Mouse (Mus musculus) myocyte (in vitro differentiated cells): ENCODE results near the gene Nat8f5. TPM values are rescaled to one million over a fixed set of nuclear protein-coding genes. Genes with fewer than 3 reads are reported as not detected.
"Not testable (repeated sequence)": the region's sequence is repeated elsewhere in the genome, so short reads cannot be mapped to it uniquely, and the experiment has no call there.

Experiments
- H3K27me3 ChIP-seq: one replicate; pipeline ENCODE4 v1.6.1; 2011; ENCODE audit not compliant: control insufficient read depth, insufficient read depth, insufficient read length
- H3K36me3 ChIP-seq: one replicate; pipeline ENCODE4 v1.6.1; 2011; ENCODE audit not compliant: control insufficient read depth, insufficient read depth
- H3K4me2 ChIP-seq: one replicate; pipeline ENCODE4 v1.6.1; 2011; ENCODE audit warnings: low read depth, control low read depth
- H3K4me3 ChIP-seq: one replicate; pipeline ENCODE4 v1.5.1; 2011; ENCODE audit warnings: mild to moderate bottlenecking, control low read depth, moderate library complexity
- H3K79me2 ChIP-seq: one replicate; pipeline ENCODE4 v1.6.1; 2011; ENCODE audit not compliant: control insufficient read depth, insufficient read depth
- H3ac ChIP-seq: one replicate; pipeline ENCODE4 v1.6.1; 2011; ENCODE audit not compliant: control insufficient read depth, insufficient read length
- CEBPB ChIP-seq: IDR thresholded peaks from 2 replicates; pipeline ENCODE4 v1.6.1; 2011; ENCODE audit warnings: mild to moderate bottlenecking, moderate library complexity; ENCODE audit not compliant: poor library complexity, insufficient read depth, severe bottlenecking
- E2F4 ChIP-seq: IDR thresholded peaks from one replicate; pipeline ENCODE4 v1.6.1; 2011; ENCODE audit warnings: mild to moderate bottlenecking, control low read depth, moderate library complexity; ENCODE audit not compliant: insufficient read depth
- MAX ChIP-seq: IDR thresholded peaks from one replicate; pipeline ENCODE4 v1.6.1; 2011; ENCODE audit warnings: low read depth, mild to moderate bottlenecking, control low read depth
- MYOD1 ChIP-seq, 3 experiments: IDR thresholded peaks; one replicate each; pipeline ENCODE4 v1.6.1; 2011; ENCODE audit warnings: control low read depth in 2 of 3, low read depth in 2 of 3, mild to moderate bottlenecking in 2 of 3, moderate library complexity in 1 of 3; ENCODE audit not compliant: insufficient read length in 2 of 3, control insufficient read depth in 1 of 3
- MYOG ChIP-seq, 3 experiments: IDR thresholded peaks; one replicate each; pipeline ENCODE4 v1.6.1; 2011; ENCODE audit warnings: control low read depth in 2 of 3, low read depth in 2 of 3, mild to moderate bottlenecking in 2 of 3; ENCODE audit not compliant: insufficient read length in 2 of 3, control insufficient read depth in 1 of 3, insufficient read depth in 1 of 3
- POLR2A ChIP-seq: IDR thresholded peaks from one replicate; pipeline ENCODE4 v1.6.1; 2011; ENCODE audit warnings: low read depth, mild to moderate bottlenecking, control low read depth, moderate library complexity; ENCODE audit not compliant: insufficient read length
- POLR2AphosphoS2 ChIP-seq: IDR thresholded peaks from one replicate; pipeline ENCODE4 v1.6.1; 2011; ENCODE audit warnings: low read depth, control low read depth; ENCODE audit not compliant: insufficient read length
- REST ChIP-seq: IDR thresholded peaks from one replicate; pipeline ENCODE4 v1.6.1; 2011; ENCODE audit warnings: mild to moderate bottlenecking, control low read depth, moderate library complexity; ENCODE audit not compliant: insufficient read depth, insufficient read length
- SRF ChIP-seq: IDR thresholded peaks from one replicate; pipeline ENCODE4 v1.6.1; 2011; ENCODE audit warnings: low read depth; ENCODE audit not compliant: control insufficient read depth, insufficient read length
- TCF12 ChIP-seq: IDR thresholded peaks from one replicate; pipeline ENCODE4 v1.6.1; 2011; ENCODE audit warnings: mild to moderate bottlenecking, control low read depth; ENCODE audit not compliant: poor library complexity, insufficient read depth, severe bottlenecking
- TCF3 ChIP-seq: IDR thresholded peaks from one replicate; pipeline ENCODE4 v1.6.1; 2011; ENCODE audit warnings: low read depth, control low read depth; ENCODE audit not compliant: insufficient read length
- USF1 ChIP-seq: IDR thresholded peaks from one replicate; pipeline ENCODE4 v1.6.1; 2011; ENCODE audit warnings: low read depth, mild to moderate bottlenecking, control low read depth, moderate library complexity
- polyA plus RNA-seq: library from polyadenylated mRNA; unstranded; fragments of >200 nt; fragmentation: generic; extraction: Trizol; gene quantifications from one replicate; pipeline ENCODE4 v1.2.1, GENCODE M21; 2012; ENCODE audit warnings: missing spikeins

The Nat8f5 gene
- polyA plus RNA-seq, 1 experiment, result not detected

DNA sequence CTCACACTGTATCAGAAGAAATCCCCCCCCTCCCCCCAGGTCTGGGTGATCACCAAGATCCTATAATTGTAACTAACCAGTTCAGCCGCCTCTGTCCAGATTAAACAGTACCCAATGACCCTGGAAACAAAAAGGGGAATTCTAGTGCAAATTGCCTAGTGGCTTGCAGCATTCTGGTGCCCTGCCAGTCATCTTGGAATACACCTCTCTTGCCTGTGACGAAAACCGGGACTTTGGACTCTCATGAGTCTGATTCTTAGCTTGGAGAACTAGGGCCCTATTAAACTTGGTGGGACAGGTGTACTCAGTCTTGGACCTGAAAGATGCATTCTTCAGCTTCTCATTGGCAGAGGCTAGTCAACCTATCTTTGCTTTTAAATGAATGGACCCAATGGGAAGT lies 32.7 kb upstream of the Nat8f5 start:
- no peak for TF ChIP-seq REST
- TF ChIP-seq CEBPB, result no peak
- TF ChIP-seq E2F4, result no peak
- no peak for TF ChIP-seq SRF
- no peak for TF ChIP-seq MYOD1 (IDR thresholded peaks at IDR 0.05; ENCODE audit: control insufficient read depth in 1 of 3, insufficient read length in 2 of 3, low read depth in 2 of 3)
- no peak for TF ChIP-seq TCF3
- TF ChIP-seq MYOG (IDR thresholded peaks at IDR 0.05; ENCODE audit: control insufficient read depth in 1 of 3, insufficient read depth in 1 of 3, insufficient read length in 2 of 3, low read depth in 2 of 3), result no peak
- TF ChIP-seq TCF12, result no peak
- TF ChIP-seq MAX, result no peak
- TF ChIP-seq USF1, result no peak
- TF ChIP-seq POLR2AphosphoS2, result no peak
- no peak for TF ChIP-seq POLR2A
- no peak overlapping the region for H3K4me3 ChIP-seq
- no peaks in the 10 kb centered on the region for H3K79me2 ChIP-seq
- peaks cover 19% of the 10 kb centered on the region for H3K27me3 ChIP-seq
- no peaks in the 10 kb centered on the region for H3K36me3 ChIP-seq
- no peak overlapping the region for H3ac ChIP-seq
- H3K4me2 ChIP-seq, result no peak overlapping the region

DNA sequence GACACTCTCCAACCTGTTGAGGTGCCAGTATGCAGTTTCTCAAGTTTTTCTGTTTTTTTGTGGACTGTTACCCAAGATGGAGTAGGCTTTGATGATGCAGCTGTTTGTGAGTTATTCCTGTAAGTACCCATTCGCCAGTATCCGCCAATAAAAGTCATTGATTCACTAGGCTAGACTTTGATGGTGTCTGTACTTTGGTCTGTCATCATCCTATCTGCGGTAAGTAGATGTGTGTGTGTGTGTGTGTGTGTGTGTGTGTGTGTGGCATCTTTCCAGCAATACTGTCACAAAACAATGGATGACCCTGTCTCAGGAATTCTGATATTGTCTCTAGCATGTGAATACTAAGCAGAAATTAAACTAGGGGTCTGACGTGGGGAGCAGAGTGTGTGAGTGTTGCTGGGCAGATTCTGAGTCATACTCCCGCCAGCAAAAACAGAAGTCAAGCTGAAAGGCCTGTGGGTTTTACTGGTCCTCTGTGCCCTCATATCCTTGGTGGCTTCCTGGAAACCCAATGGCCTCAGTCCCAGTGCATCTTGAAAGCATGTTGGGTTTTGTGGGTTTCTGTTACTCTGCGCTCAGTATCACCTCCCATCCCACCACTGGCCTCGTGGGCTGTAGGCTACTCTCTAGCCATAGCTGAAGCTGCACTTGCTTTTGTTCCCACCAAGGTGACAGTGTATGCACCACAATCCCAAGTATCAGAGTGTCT lies 30.4 kb upstream of the Nat8f5 start:
- H3K4me3 ChIP-seq, result no peak overlapping the region
- H3ac ChIP-seq, result no peak overlapping the region
- H3K4me2 ChIP-seq, result no peak overlapping the region
- H3K27me3 ChIP-seq, result peaks cover 26% of the 10 kb centered on the region
- no peaks in the 10 kb centered on the region for H3K79me2 ChIP-seq
- no peaks in the 10 kb centered on the region for H3K36me3 ChIP-seq
- TF ChIP-seq POLR2AphosphoS2, result no peak
- TF ChIP-seq CEBPB, result no peak
- no peak for TF ChIP-seq MAX
- TF ChIP-seq SRF, result no peak
- no peak for TF ChIP-seq POLR2A
- no peak for TF ChIP-seq MYOD1 (IDR thresholded peaks at IDR 0.05; ENCODE audit: control insufficient read depth in 1 of 3, insufficient read length in 2 of 3, low read depth in 2 of 3)
- TF ChIP-seq TCF3, result no peak
- no peak for TF ChIP-seq E2F4
- no peak for TF ChIP-seq TCF12
- no peak for TF ChIP-seq REST
- no peak for TF ChIP-seq USF1
- TF ChIP-seq MYOG (IDR thresholded peaks at IDR 0.05; ENCODE audit: control insufficient read depth in 1 of 3, insufficient read depth in 1 of 3, insufficient read length in 2 of 3, low read depth in 2 of 3), result no peak

DNA sequence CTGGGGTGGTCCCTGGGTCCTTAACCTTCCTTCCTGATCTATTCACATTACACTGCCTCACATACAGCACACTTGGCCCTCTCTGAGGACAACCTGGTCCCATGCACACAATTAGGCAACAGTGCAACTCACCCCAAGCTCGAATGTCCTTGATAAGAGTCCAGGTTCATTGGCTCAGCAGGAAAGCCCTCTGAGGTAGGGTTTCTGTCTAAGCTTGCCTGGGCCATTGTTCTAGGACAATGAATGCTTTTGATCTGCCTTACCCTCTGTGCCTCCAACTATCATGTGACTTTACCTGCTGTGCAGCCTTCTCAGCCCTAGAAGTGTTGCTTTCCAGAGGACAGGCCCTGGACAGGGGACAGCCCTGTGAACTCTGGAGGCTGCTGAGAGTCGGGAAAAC lies 28.5 kb upstream of the Nat8f5 start:
- Histone ChIP-seq H3K4me2 (no peak overlapping the region), H3K4me3 (no peak overlapping the region), H3K36me3 (no peaks in the 10 kb centered on the region), H3K79me2 (no peaks in the 10 kb centered on the region), H3ac (no peak overlapping the region), H3K27me3 (peaks cover 26% of the 10 kb centered on the region)
- TF ChIP-seq MAX (no peak), SRF (no peak), POLR2AphosphoS2 (no peak), POLR2A (no peak), E2F4 (no peak), MYOG (IDR thresholded peaks at IDR 0.05; ENCODE audit: control insufficient read depth in 1 of 3, insufficient read depth in 1 of 3, insufficient read length in 2 of 3, low read depth in 2 of 3) (no peak), REST (no peak), CEBPB (no peak), MYOD1 (IDR thresholded peaks at IDR 0.05; ENCODE audit: control insufficient read depth in 1 of 3, insufficient read length in 2 of 3, low read depth in 2 of 3) (no peak), USF1 (no peak), TCF12 (no peak), TCF3 (no peak)

DNA sequence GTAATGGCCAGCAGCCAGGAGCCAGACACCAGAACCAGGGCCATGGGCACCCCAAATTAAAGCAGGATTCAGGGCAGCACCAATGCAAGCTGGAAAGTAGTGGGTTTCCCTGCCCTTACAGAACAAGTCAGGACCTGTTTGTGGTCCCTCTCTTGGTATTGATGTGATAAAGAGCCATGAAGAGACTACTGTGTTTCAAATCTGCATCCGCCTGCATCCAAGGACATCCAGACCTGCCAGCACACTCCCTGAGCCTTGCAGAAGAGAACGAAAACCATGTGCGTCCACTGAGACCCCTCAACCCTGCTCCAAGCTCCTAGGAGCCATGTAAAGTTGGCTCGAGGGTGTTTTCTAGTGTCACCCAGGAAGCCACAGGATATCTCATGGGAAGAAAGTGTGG lies 27.4 kb upstream of the Nat8f5 start:
- Histone ChIP-seq H3ac (no peak overlapping the region), H3K79me2 (no peaks in the 10 kb centered on the region), H3K27me3 (peaks cover 26% of the 10 kb centered on the region), H3K4me2 (no peak overlapping the region), H3K4me3 (no peak overlapping the region), H3K36me3 (no peaks in the 10 kb centered on the region)
- no peak for TF ChIP-seq POLR2A
- TF ChIP-seq REST, result no peak
- TF ChIP-seq CEBPB, result no peak
- no peak for TF ChIP-seq USF1
- no peak for TF ChIP-seq POLR2AphosphoS2
- TF ChIP-seq SRF, result no peak
- no peak for TF ChIP-seq TCF12

DNA sequence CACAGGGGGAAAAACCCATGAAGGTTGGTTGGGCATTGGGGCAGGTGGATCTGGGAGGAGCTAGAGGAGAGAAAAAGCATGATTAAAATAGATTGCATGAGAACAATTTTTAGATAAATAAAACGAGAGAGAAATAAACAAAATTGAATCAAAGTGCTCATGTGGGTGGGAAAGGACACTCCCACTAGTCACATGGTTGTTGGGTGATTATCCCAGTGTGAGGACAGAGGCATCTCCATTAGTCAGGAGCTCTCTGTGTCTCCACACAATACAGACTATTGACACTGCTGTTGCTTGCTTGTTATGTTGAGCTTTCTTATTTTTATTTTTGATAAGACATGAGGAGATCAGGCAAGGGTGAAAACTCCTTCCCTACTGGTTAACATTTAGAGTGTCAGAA lies 26.1 kb upstream of the Nat8f5 start:
- H3ac ChIP-seq, result no peak overlapping the region
- TF ChIP-seq USF1 (no peak), TCF12 (no peak), POLR2A (no peak), POLR2AphosphoS2 (no peak), MYOD1 (IDR thresholded peaks at IDR 0.05; ENCODE audit: control insufficient read depth in 1 of 3, insufficient read length in 2 of 3, low read depth in 2 of 3) (no peak), SRF (no peak)

DNA sequence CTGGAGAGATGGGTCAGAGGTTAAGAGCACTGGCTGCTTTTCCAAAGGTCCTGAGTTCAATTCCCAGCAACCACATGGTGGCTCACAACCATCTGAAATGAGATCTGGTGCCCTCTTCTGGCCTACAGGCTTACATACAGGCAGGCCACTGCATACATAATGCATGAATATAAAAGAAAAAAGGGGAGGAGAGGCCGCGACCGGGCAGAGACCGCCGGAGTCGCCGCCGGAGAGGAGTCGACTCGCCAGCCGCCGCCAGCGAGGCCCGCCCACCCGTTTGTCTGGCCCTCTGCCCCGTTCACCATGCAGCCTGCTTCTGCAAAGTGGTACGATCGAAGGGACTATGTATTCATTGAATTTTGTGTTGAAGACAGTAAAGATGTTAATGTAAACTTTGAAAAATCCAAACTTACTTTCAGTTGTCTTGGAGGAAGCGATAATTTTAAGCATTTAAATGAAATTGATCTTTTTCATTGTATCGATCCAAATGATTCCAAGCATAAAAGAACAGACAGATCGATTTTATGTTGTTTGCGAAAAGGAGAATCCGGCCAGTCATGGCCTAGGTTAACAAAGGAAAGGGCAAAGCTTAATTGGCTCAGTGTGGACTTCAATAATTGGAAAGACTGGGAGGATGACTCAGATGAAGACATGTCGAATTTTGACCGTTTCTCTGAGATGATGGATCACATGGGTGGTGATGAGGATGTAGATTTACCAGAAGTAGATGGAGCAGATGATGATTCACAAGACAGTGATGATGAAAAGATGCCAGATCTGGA lies 23.1 kb upstream of the Nat8f5 start:
- not testable (repeated sequence) for H3K4me2 ChIP-seq, H3K79me2 ChIP-seq, H3K27me3 ChIP-seq, H3K4me3 ChIP-seq, H3K36me3 ChIP-seq, H3ac ChIP-seq

More for the DNA sequence above, 26.1 kb upstream of the Nat8f5 start:
- H3K4me3 ChIP-seq, result no peak overlapping the region
- no peaks in the 10 kb centered on the region for H3K79me2 ChIP-seq
- peaks cover 21% of the 10 kb centered on the region for H3K27me3 ChIP-seq
- no peak overlapping the region for H3K4me2 ChIP-seq
- H3K36me3 ChIP-seq, result no peaks in the 10 kb centered on the region
